Mouse (Mus musculus): ENCODE measurements around the gene Spsb4.

Gene Spsb4

GRCm38 (mm10) chr9:96932751-96933150 is 85.9 kb downstream of the Spsb4 start:
- H3K9me3 ChIP-seq (ENCODE audit: low read length) = peaks cover 7% of the 10 kb centered on the region; the same call in 1 of the 2 replicates
- H3K27me3 ChIP-seq (ENCODE audit: insufficient read depth, low read length) = 0 out of 2 replicates have a peak, but pooled peaks cover 3% of the 10 kb centered on the region
- no peak overlapping the region for H3K4me3 ChIP-seq (replicated peaks; ENCODE audit: low read length)
- no peak for TF ChIP-seq POU5F1 (IDR thresholded peaks at IDR 0.05; ENCODE audit: borderline replicate concordance, low read length)
- no peaks in the 10 kb centered on the region for H3K36me3 ChIP-seq (ENCODE audit: insufficient read depth, low read length)
- no peaks in the 10 kb centered on the region; the same call in 1 of the 2 replicates for H3K4me1 ChIP-seq (replicated peaks; ENCODE audit: low read depth, low read length)

GRCm38 (mm10) chr9:96923577-96924316 is 94.9 kb downstream of the Spsb4 start:
- peaks cover 10% of the 10 kb centered on the region for H3K9me3 ChIP-seq (ENCODE audit: low read length)
- H3K36me3 ChIP-seq (ENCODE audit: insufficient read depth, low read length) = no peaks in the 10 kb centered on the region
- H3K4me1 ChIP-seq (replicated peaks; ENCODE audit: low read depth, low read length) = no peaks in the 10 kb centered on the region
- H3K27me3 ChIP-seq (ENCODE audit: insufficient read depth, low read length) = 0 out of 2 replicates have a peak, but pooled peaks cover 3% of the 10 kb centered on the region
- H3K4me3 ChIP-seq (replicated peaks; ENCODE audit: low read length) = no peak overlapping the region
- no peak for TF ChIP-seq CTCF (conservative IDR thresholded peaks at IDR 0.05; ENCODE audit: low read length)
- TF ChIP-seq NANOG (IDR thresholded peaks at IDR 0.05; ENCODE audit: borderline replicate concordance, low read length) = no peak
- TF ChIP-seq POU5F1 (IDR thresholded peaks at IDR 0.05; ENCODE audit: borderline replicate concordance, low read length) = no peak

GRCm38 (mm10) chr9:96923119-96923518 is 95.5 kb downstream of the Spsb4 start:
- peaks cover 10% of the 10 kb centered on the region for H3K9me3 ChIP-seq (ENCODE audit: low read length)
- no peak for TF ChIP-seq CTCF (conservative IDR thresholded peaks at IDR 0.05; ENCODE audit: low read length)
- TF ChIP-seq NANOG (IDR thresholded peaks at IDR 0.05; ENCODE audit: borderline replicate concordance, low read length) = no peak
- no peak for TF ChIP-seq POU5F1 (IDR thresholded peaks at IDR 0.05; ENCODE audit: borderline replicate concordance, low read length)
- H3K4me3 ChIP-seq (replicated peaks; ENCODE audit: low read length) = no peak overlapping the region
- H3K27me3 ChIP-seq (ENCODE audit: insufficient read depth, low read length) = 0 out of 2 replicates have a peak, but pooled peaks cover 3% of the 10 kb centered on the region
- no peaks in the 10 kb centered on the region for H3K36me3 ChIP-seq (ENCODE audit: insufficient read depth, low read length)
- H3K4me1 ChIP-seq (replicated peaks; ENCODE audit: low read depth, low read length) = no peaks in the 10 kb centered on the region

- TF ChIP-seq CTCF (conservative IDR thresholded peaks at IDR 0.05; ENCODE audit: low read length) = peak; percentile 95
- TF ChIP-seq NANOG (IDR thresholded peaks at IDR 0.05; ENCODE audit: borderline replicate concordance, low read length) = no peak
- Histone ChIP-seq H3K4me3 (replicated peaks; ENCODE audit: low read length) (no peak overlapping the region), H3K4me1 (replicated peaks; ENCODE audit: low read depth, low read length) (peaks cover 5% of the 10 kb centered on the region), H3K36me3 (ENCODE audit: insufficient read depth, low read length) (no peaks in the 10 kb centered on the region), H3K9me3 (ENCODE audit: low read length) (peaks cover 10% of the 10 kb centered on the region), H3K27me3 (ENCODE audit: insufficient read depth, low read length) (no peaks in the 10 kb centered on the region)
Observed at GRCm38 (mm10) chr9:96916620-96917538, 101.8 kb downstream of the Spsb4 start.

- TF ChIP-seq NANOG (IDR thresholded peaks at IDR 0.05; ENCODE audit: borderline replicate concordance, low read length) (no peak), CTCF (conservative IDR thresholded peaks at IDR 0.05; ENCODE audit: low read length) (no peak), POU5F1 (IDR thresholded peaks at IDR 0.05; ENCODE audit: borderline replicate concordance, low read length) (no peak)
Observed at GRCm38 (mm10) chr9:96916076-96916475, 102.6 kb downstream of the Spsb4 start.

GRCm38 (mm10) chr9:96914851-96915250 is 103.8 kb downstream of the Spsb4 start:
- TF ChIP-seq POU5F1 (IDR thresholded peaks at IDR 0.05; ENCODE audit: borderline replicate concordance, low read length) (no peak), NANOG (IDR thresholded peaks at IDR 0.05; ENCODE audit: borderline replicate concordance, low read length) (no peak), CTCF (conservative IDR thresholded peaks at IDR 0.05; ENCODE audit: low read length) (no peak)
- H3K27me3 ChIP-seq (ENCODE audit: insufficient read depth, low read length) = no peaks in the 10 kb centered on the region
- H3K4me3 ChIP-seq (replicated peaks; ENCODE audit: low read length) = no peak overlapping the region
- no peaks in the 10 kb centered on the region for H3K36me3 ChIP-seq (ENCODE audit: insufficient read depth, low read length)
- peaks cover 7% of the 10 kb centered on the region for H3K9me3 ChIP-seq (ENCODE audit: low read length)
- peaks cover 5% of the 10 kb centered on the region for H3K4me1 ChIP-seq (replicated peaks; ENCODE audit: low read depth, low read length)

More at GRCm38 (mm10) chr9:96916076-96916475, 102.6 kb downstream of the Spsb4 start:
- Histone ChIP-seq H3K27me3 (ENCODE audit: insufficient read depth, low read length) (no peaks in the 10 kb centered on the region), H3K36me3 (ENCODE audit: insufficient read depth, low read length) (no peaks in the 10 kb centered on the region), H3K9me3 (ENCODE audit: low read length) (peaks cover 10% of the 10 kb centered on the region), H3K4me3 (replicated peaks; ENCODE audit: low read length) (no peak overlapping the region), H3K4me1 (replicated peaks; ENCODE audit: low read depth, low read length) (peaks cover 5% of the 10 kb centered on the region)

GRCm38 (mm10) chr9:96914005-96914404 is 104.6 kb downstream of the Spsb4 start:
- H3K36me3 ChIP-seq (ENCODE audit: insufficient read depth, low read length) = no peaks in the 10 kb centered on the region
- H3K27me3 ChIP-seq (ENCODE audit: insufficient read depth, low read length) = no peaks in the 10 kb centered on the region
- TF ChIP-seq CTCF (conservative IDR thresholded peaks at IDR 0.05; ENCODE audit: low read length) (peak; percentile 59), NANOG (IDR thresholded peaks at IDR 0.05; ENCODE audit: borderline replicate concordance, low read length) (no peak)
- no peak overlapping the region for H3K4me3 ChIP-seq (replicated peaks; ENCODE audit: low read length)
- no peaks in the 10 kb centered on the region for H3K9me3 ChIP-seq (ENCODE audit: low read length)
- H3K4me1 ChIP-seq (replicated peaks; ENCODE audit: low read depth, low read length) = peaks cover 5% of the 10 kb centered on the region

- 0 out of 2 replicates have a peak, but pooled peaks cover 4% of the 10 kb centered on the region for H3K27me3 ChIP-seq (ENCODE audit: insufficient read depth, low read length)
- H3K4me3 ChIP-seq (replicated peaks; ENCODE audit: low read length) = no peak overlapping the region
- no peaks in the 10 kb centered on the region for H3K36me3 ChIP-seq (ENCODE audit: insufficient read depth, low read length)
- H3K4me1 ChIP-seq (replicated peaks; ENCODE audit: low read depth, low read length) = no peaks in the 10 kb centered on the region
- no peak for TF ChIP-seq NANOG (IDR thresholded peaks at IDR 0.05; ENCODE audit: borderline replicate concordance, low read length)
- no peak for TF ChIP-seq CTCF (conservative IDR thresholded peaks at IDR 0.05; ENCODE audit: low read length)
- TF ChIP-seq POU5F1 (IDR thresholded peaks at IDR 0.05; ENCODE audit: borderline replicate concordance, low read length) = no peak
- no peaks in the 10 kb centered on the region for H3K9me3 ChIP-seq (ENCODE audit: low read length)
Observed at GRCm38 (mm10) chr9:96909503-96909902, 109.1 kb downstream of the Spsb4 start.

Data from E14TG2a.4 (cell line).